Mouse (Mus musculus) hindbrain, embryonic 16.5 days (tissue): ENCODE measurements at regions not wholly inside any gene's neighbourhood (a gene's known extent, or its start where the extent isn't known, plus 50 kb on each side); places are given as distances from the start of the nearest gene placed in this dataset.
"Not testable (repeated sequence)": the region's sequence is repeated elsewhere in the genome, so short reads cannot be mapped to it uniquely, and the experiment has no call there.

Experiments
- ATAC-seq: fragments of 200-750 bp; cut with Nextera tagmentation; 2 replicates; pipeline ENCODE4 v1.8.0; 2017; ENCODE audit warnings: moderate TSS enrichment, moderate library complexity
- H3K27ac ChIP-seq: fragments of 300-500 bp; sonication (generic); 2 replicates; pipeline ENCODE4 v1.5.1; 2014; ENCODE audit warnings: low read depth, mild to moderate bottlenecking, control low read depth, low read length, moderate library complexity
- H3K27me3 ChIP-seq: fragments of 300-500 bp; sonication (generic); replicated peaks from 2 replicates; pipeline ENCODE4 v1.6.1; 2014; ENCODE audit warnings: low read length; ENCODE audit not compliant: control insufficient read depth, insufficient read depth
- H3K36me3 ChIP-seq: fragments of 300-500 bp; sonication (generic); 2 replicates; pipeline ENCODE4 v1.6.1; 2014; ENCODE audit warnings: mild to moderate bottlenecking, low read length, moderate library complexity, mixed read lengths; ENCODE audit not compliant: control insufficient read depth, insufficient read depth
- H3K4me1 ChIP-seq: fragments of 300-500 bp; sonication (generic); 2 replicates; pipeline ENCODE4 v1.6.1; 2014; ENCODE audit warnings: low read depth, low read length; ENCODE audit not compliant: control insufficient read depth, insufficient read depth
- H3K4me2 ChIP-seq: fragments of 300-500 bp; sonication (generic); 2 replicates; pipeline ENCODE4 v1.6.1; 2014; ENCODE audit warnings: mild to moderate bottlenecking, low read length, control low read depth, moderate library complexity
- H3K4me3 ChIP-seq: fragments of 300-500 bp; sonication (generic); 2 replicates; pipeline ENCODE4 v1.5.1; 2014; ENCODE audit warnings: mild to moderate bottlenecking, low read length, control low read depth, moderate library complexity
- H3K9ac ChIP-seq: fragments of 300-500 bp; sonication (generic); 2 replicates; pipeline ENCODE4 v1.6.1; 2014; ENCODE audit warnings: low read depth, mild to moderate bottlenecking, control low read depth, low read length, moderate library complexity
- H3K9me3 ChIP-seq: fragments of 300-500 bp; sonication (generic); 2 replicates; pipeline ENCODE4 v1.6.1; 2014; ENCODE audit warnings: mild to moderate bottlenecking, low read length, moderate library complexity; ENCODE audit not compliant: control insufficient read depth
- WGBS: fragments of 180-500 bp; shearing (Covaris S2); extraction: QIAGEN DNeasy Blood & Tissue Kit; methylation state at CpG from one replicate; pipeline ENCODE4 v1.1.7; 2014; 5-methylcytosine and 5-hydroxymethylcytosine counted together

DNA sequence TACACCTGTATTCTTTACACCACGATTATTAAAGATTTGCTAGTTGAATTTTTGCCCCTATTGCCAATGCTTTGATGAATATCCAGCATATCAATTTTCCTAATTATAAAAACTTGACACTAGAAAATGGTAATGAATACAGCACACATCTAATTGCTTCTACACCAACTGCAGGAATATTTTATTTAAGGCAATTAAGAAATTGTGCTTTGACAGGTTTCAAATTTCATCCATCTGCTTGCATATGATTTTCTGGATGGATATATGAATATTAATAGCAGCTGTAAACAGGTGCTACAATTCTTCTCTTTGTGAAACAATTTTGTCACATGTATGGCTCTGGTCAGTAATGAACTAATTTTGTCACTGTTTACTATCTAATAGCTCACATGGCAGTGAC is 487.0 kb downstream of the Isl1 start:
- 65% methylated on average over 1 of the region's 1 CpGs for WGBS
- no peak for ATAC-seq
- Histone ChIP-seq H3K4me2 (no peak overlapping the region), H3K27me3 (no peaks in the 10 kb centered on the region), H3K9ac (no peak overlapping the region), H3K9me3 (no peaks in the 10 kb centered on the region), H3K4me1 (no peaks in the 10 kb centered on the region), H3K36me3 (no peaks in the 10 kb centered on the region), H3K4me3 (no peak overlapping the region), H3K27ac (no peak overlapping the region)

- H3K4me1 ChIP-seq: no peaks in the 10 kb centered on the region
- H3K9ac ChIP-seq: no peak overlapping the region
- H3K9me3 ChIP-seq: no peaks in the 10 kb centered on the region
- H3K27ac ChIP-seq: no peak overlapping the region
- H3K4me3 ChIP-seq: no peak overlapping the region
- H3K4me2 ChIP-seq: no peak overlapping the region
- H3K27me3 ChIP-seq: no peaks in the 10 kb centered on the region
- H3K36me3 ChIP-seq: no peaks in the 10 kb centered on the region
- no peak for ATAC-seq
- WGBS: 91% methylated on average over 2 of the region's 2 CpGs
Observed at GRCm38 (mm10) chr13:115814211-115814610, 495.3 kb downstream of the Isl1 start.

- Histone ChIP-seq H3K9me3 (no peaks in the 10 kb centered on the region), H3K27me3 (no peaks in the 10 kb centered on the region), H3K36me3 (no peaks in the 10 kb centered on the region), H3K4me3 (no peak overlapping the region), H3K4me1 (no peaks in the 10 kb centered on the region), H3K4me2 (no peak overlapping the region), H3K27ac (no peak overlapping the region), H3K9ac (no peak overlapping the region)
- ATAC-seq: no peak
- WGBS: 87% methylated on average over 2 of the region's 2 CpGs
Observed at GRCm38 (mm10) chr13:115799294-115799693, 510.2 kb downstream of the Isl1 start.

GRCm38 (mm10) chr13:115751271-115751670 is 558.2 kb downstream of the Isl1 start:
- Histone ChIP-seq H3K27ac (no peak overlapping the region), H3K9me3 (no peaks in the 10 kb centered on the region), H3K9ac (no peak overlapping the region), H3K4me3 (no peak overlapping the region), H3K36me3 (no peaks in the 10 kb centered on the region), H3K4me2 (no peak overlapping the region), H3K4me1 (no peaks in the 10 kb centered on the region), H3K27me3 (no peaks in the 10 kb centered on the region)
- ATAC-seq: no peak
- WGBS: 74% methylated on average over 7 of the region's 7 CpGs

- not testable (repeated sequence) for H3K4me2 ChIP-seq, H3K4me3 ChIP-seq, H3K36me3 ChIP-seq, ATAC-seq, H3K4me1 ChIP-seq, H3K27ac ChIP-seq, H3K27me3 ChIP-seq, H3K9ac ChIP-seq, H3K9me3 ChIP-seq
- WGBS: 94% methylated on average over 1 of the region's 1 CpGs
Observed at GRCm38 (mm10) chr13:115742080-115742479, 567.4 kb downstream of the Isl1 start.

DNA sequence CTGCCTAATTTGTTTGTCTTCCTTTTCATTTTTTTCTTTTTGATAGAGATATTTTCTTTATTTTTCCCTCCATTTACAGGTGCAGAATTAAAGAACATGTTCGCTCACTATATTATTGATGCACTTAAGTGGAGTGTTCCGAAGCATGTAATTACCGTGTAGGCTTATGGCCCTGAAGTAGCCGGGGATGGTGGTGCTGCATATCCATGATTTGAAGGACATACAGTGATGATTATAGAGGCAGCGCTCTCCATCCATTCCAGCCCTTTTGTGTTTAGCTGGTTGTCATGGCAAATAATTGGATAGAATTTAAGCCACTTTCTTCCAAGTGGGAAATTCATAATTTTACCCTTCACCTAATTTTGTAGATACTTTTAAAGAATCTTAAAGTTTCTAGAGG is 581.5 kb downstream of the Isl1 start:
- no peaks in the 10 kb centered on the region for H3K27me3 ChIP-seq
- H3K27ac ChIP-seq: no peak overlapping the region
- no peak for ATAC-seq
- H3K36me3 ChIP-seq: no peaks in the 10 kb centered on the region
- H3K4me1 ChIP-seq: no peaks in the 10 kb centered on the region
- no peak overlapping the region for H3K9ac ChIP-seq
- H3K9me3 ChIP-seq: no peaks in the 10 kb centered on the region
- WGBS: 79% methylated on average over 5 of the region's 5 CpGs
- H3K4me3 ChIP-seq: no peak overlapping the region
- no peak overlapping the region for H3K4me2 ChIP-seq

DNA sequence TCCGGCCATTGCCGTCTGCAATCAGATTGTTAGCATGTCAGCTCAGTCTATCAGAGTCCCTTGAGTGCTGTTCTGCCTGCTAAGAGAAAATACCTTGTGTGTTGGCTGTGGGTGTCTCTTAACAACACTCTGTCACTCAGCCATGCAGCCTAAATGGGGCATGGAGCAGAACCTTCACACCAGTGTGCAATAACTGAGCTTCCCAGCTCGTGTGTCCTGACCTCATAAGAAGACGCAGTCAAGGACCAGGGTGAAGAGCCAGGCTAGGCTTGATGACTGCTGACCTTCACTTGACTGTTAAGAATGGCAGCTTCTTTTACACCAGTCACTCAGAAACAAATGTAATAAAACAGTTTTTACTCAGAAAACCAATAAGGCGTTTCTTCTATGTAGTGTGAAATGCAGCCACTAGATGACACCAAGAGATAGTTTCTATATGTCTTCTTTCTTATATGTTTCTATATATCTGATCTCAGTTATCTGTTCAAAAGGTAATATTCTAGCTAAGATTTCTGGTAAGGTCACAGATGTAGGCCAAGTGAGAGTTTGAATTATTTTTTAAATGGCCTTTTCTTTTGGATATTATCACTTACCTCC is 584.0 kb downstream of the Isl1 start:
- Histone ChIP-seq H3K27ac (no peak overlapping the region), H3K4me3 (no peak overlapping the region), H3K4me2 (no peak overlapping the region), H3K9ac (no peak overlapping the region), H3K36me3 (no peaks in the 10 kb centered on the region), H3K4me1 (no peaks in the 10 kb centered on the region), H3K9me3 (no peaks in the 10 kb centered on the region), H3K27me3 (no peaks in the 10 kb centered on the region)
- no peak for ATAC-seq
- 59% methylated on average over 5 of the region's 5 CpGs for WGBS

DNA sequence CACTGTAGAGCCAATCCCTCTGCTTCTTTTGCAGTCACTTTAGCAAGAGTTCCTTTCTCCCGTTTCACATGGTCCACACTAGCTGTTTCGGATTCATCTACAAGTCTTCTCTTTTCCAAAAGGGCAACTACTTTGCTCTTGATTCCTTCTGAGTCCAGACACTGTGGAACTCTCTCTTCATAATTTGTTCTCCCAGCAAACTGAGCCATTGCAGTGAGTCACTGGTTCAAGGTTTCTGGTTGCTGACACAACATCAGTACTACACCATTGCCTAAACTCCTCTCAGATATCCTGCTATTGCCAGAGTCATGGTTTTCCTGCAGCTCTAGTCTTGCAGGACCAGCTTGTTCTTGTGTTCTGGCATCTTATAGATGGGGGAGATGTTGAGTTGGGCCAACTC is 590.2 kb downstream of the Isl1 start:
- H3K9ac ChIP-seq: no peak overlapping the region
- H3K36me3 ChIP-seq: no peaks in the 10 kb centered on the region
- no peak overlapping the region for H3K27ac ChIP-seq
- no peaks in the 10 kb centered on the region for H3K27me3 ChIP-seq
- no peaks in the 10 kb centered on the region for H3K4me1 ChIP-seq
- no peak overlapping the region for H3K4me3 ChIP-seq
- WGBS: 93% methylated on average over 2 of the region's 2 CpGs
- no peak overlapping the region for H3K4me2 ChIP-seq
- no peaks in the 10 kb centered on the region for H3K9me3 ChIP-seq
- ATAC-seq: no peak

DNA sequence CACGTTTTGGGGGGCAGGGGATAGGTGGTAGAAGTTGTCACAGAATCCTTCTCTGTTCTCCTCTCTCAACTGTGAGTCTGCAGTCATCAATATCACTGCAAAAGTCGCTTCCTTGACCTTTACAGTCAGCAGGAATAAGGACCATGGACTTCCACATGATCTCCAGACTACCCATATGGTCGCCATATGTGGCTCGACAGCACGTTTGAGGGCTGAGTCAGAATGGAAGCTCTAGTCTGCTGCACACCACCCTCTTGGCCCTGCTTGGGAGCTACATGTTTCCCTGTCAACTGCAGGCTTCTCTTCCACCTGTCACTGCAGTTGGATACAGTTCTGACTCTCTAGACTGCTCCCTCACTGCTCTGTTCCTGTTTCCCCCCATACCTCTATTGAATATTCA is 590.6 kb downstream of the Isl1 start:
- Histone ChIP-seq H3K4me3 (no peak overlapping the region), H3K27me3 (no peaks in the 10 kb centered on the region), H3K27ac (no peak overlapping the region), H3K4me2 (no peak overlapping the region), H3K36me3 (no peaks in the 10 kb centered on the region), H3K4me1 (no peaks in the 10 kb centered on the region), H3K9ac (no peak overlapping the region), H3K9me3 (no peaks in the 10 kb centered on the region)
- no peak for ATAC-seq
- WGBS: 78% methylated on average over 5 of the region's 5 CpGs

- 47% methylated on average over 2 of the region's 2 CpGs for WGBS
- H3K27me3 ChIP-seq: peaks cover 20% of the 10 kb centered on the region
- H3K4me3 ChIP-seq: no peak overlapping the region
- no peak for ATAC-seq
- H3K27ac ChIP-seq: no peak overlapping the region
- H3K4me1 ChIP-seq: no peaks in the 10 kb centered on the region
- no peak overlapping the region for H3K9ac ChIP-seq
- H3K4me2 ChIP-seq: no peak overlapping the region
- no peaks in the 10 kb centered on the region for H3K36me3 ChIP-seq
- H3K9me3 ChIP-seq: no peaks in the 10 kb centered on the region
Observed at GRCm38 (mm10) chr13:115696197-115696596, 594.4 kb upstream of the Itga1 start.
